Mouse (Mus musculus) neural tube, embryonic 12.5 days (tissue): ENCODE data around the gene Rorc. TPM values are rescaled to one million over a fixed set of nuclear protein-coding genes. Genes with fewer than 3 reads are reported as not detected.

Experiments used
- ATAC-seq: fragments of 200-750 bp; cut with Nextera tagmentation; 2 replicates; pipeline ENCODE4 v1.8.0; 2017; ENCODE audit warnings: low read depth, mild to moderate bottlenecking, moderate TSS enrichment, moderate library complexity; ENCODE audit not compliant: low FRiP score
- H3K27ac ChIP-seq: fragments of 300-500 bp; sonication (generic); 2 replicates; pipeline ENCODE4 v1.5.1; 2016
- H3K27me3 ChIP-seq: fragments of 300-500 bp; sonication (generic); replicated peaks from 2 replicates; pipeline ENCODE4 v1.6.1; 2016; ENCODE audit warnings: mild to moderate bottlenecking
- H3K36me3 ChIP-seq: fragments of 300-500 bp; sonication (generic); 2 replicates; pipeline ENCODE4 v1.6.1; 2016; ENCODE audit warnings: mild to moderate bottlenecking
- H3K4me1 ChIP-seq: fragments of 300-500 bp; sonication (generic); 2 replicates; pipeline ENCODE4 v1.6.1; 2016
- H3K4me2 ChIP-seq: fragments of 300-500 bp; sonication (generic); replicated peaks from 2 replicates; pipeline ENCODE4 v1.6.1; 2016; ENCODE audit warnings: mild to moderate bottlenecking
- H3K4me3 ChIP-seq: fragments of 300-500 bp; sonication (generic); 2 replicates; pipeline ENCODE4 v1.5.1; 2016
- H3K9ac ChIP-seq: fragments of 300-500 bp; sonication (generic); 2 replicates; pipeline ENCODE4 v1.6.1; 2016; ENCODE audit warnings: mild to moderate bottlenecking
- H3K9me3 ChIP-seq: fragments of 300-500 bp; sonication (generic); 2 replicates; pipeline ENCODE4 v1.6.1; 2016; ENCODE audit warnings: mild to moderate bottlenecking
- WGBS: fragments of 180-500 bp; shearing (Covaris S2); methylation state at CpG from one replicate; pipeline ENCODE4 v1.1.7; 2016; 5-methylcytosine and 5-hydroxymethylcytosine counted together
- polyA plus RNA-seq: library from polyadenylated mRNA; unstranded; fragments of >200 nt; fragmentation: Nextera tagmentation; extraction: Ambion mirVana; gene quantifications from 2 replicates; pipeline ENCODE4 v1.2.1, GENCODE M21; 2016

Gene Rorc
- polyA plus RNA-seq, 1 experiment from 2014 or later = 0.20 TPM

GRCm38 (mm10) chr3:94396851-94397250 is 24.3 kb downstream of the Rorc start:
- Histone ChIP-seq H3K4me1 (peaks cover 17% of the 10 kb centered on the region), H3K4me3 (no peak overlapping the region), H3K27me3 (peaks cover 8% of the 10 kb centered on the region; the same call in 1 of the 2 replicates), H3K27ac (no peak overlapping the region), H3K9ac (no peak overlapping the region), H3K36me3 (no peaks in the 10 kb centered on the region), H3K9me3 (no peaks in the 10 kb centered on the region), H3K4me2 (no peak overlapping the region)
- no peak for ATAC-seq
- WGBS = 89% methylated on average over 4 of the region's 4 CpGs

GRCm38 (mm10) chr3:94398217-94398616 is 25.6 kb downstream of the Rorc start, which contains the start of gene Lingo4:
Lingo4 (plus strand) TSS chr3:94398517.
- H3K4me1 ChIP-seq = peaks cover 17% of the 10 kb centered on the region
- H3K9ac ChIP-seq = peak within 1 kb of the TSS; percentile 45; the same call in 1 of the 2 replicates
- ATAC-seq = no peak
- H3K36me3 ChIP-seq = no peaks in the 10 kb centered on the region
- H3K4me3 ChIP-seq = peak within 1 kb of the TSS; percentile 31
- peak within 1 kb of the TSS; percentile 71 for H3K4me2 ChIP-seq
- H3K9me3 ChIP-seq = no peaks in the 10 kb centered on the region
- 75% methylated on average over 6 of the region's 6 CpGs for WGBS
- H3K27me3 ChIP-seq = peaks cover 8% of the 10 kb centered on the region; the same call in 1 of the 2 replicates
- H3K27ac ChIP-seq = no peak within 1 kb of the TSS

DNA sequence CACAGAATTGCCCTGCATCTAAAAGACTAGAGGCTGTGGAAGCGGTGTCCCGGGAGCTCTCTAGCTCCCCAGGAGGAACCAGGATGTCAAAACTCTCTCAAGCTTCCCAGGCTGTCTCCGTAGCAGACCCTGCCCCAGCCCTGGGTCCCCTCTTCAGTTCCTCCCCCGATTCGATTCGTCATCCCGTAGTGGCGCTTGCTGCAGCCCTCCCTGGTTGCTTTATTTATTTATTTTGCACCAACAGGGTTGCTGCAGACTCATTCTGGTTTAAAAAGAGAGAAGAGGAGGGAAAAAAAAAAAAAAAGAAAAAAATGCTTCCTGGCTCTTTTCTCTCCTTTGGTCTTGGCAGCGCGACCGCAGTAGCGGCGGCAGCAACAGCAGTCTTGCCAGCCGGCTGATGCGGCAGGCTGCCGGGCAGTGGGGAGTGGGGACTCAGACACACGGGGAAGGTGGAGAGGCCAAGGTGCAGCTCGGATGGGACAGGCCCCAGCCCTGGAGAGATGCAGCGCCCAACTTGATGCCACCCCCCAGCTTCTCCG is 26.4 kb downstream of the Rorc start:
- WGBS = 1% methylated on average over 20 of the region's 20 CpGs
- Histone ChIP-seq H3K9ac (peak overlapping the region; percentile 45; the same call in 1 of the 2 replicates), H3K27ac (no peak overlapping the region), H3K4me2 (peak overlapping the region; percentile 71), H3K27me3 (peaks cover 8% of the 10 kb centered on the region; the same call in 1 of the 2 replicates), H3K4me3 (peak overlapping the region; percentile 31), H3K9me3 (no peaks in the 10 kb centered on the region), H3K36me3 (no peaks in the 10 kb centered on the region), H3K4me1 (peaks cover 17% of the 10 kb centered on the region)
- ATAC-seq = no peak; the same call in none of the 2 replicates

- peak; percentile 17; the same call in 1 of the 2 replicates for ATAC-seq
- Histone ChIP-seq H3K36me3 (no peaks in the 10 kb centered on the region), H3K27ac (no peak overlapping the region), H3K9ac (peak overlapping the region; percentile 45; the same call in 1 of the 2 replicates), H3K4me3 (no peak overlapping the region), H3K4me2 (peak overlapping the region; percentile 71), H3K4me1 (peaks cover 24% of the 10 kb centered on the region), H3K27me3 (peaks cover 8% of the 10 kb centered on the region; the same call in 1 of the 2 replicates), H3K9me3 (no peaks in the 10 kb centered on the region)
- WGBS = 18% methylated on average over 5 of the region's 5 CpGs
These were observed 27.2 kb downstream of the Rorc start for GRCm38 (mm10) chr3:94399663-94400310.

- Histone ChIP-seq H3K9me3 (no peaks in the 10 kb centered on the region), H3K27ac (no peak overlapping the region), H3K4me2 (no peak overlapping the region), H3K4me1 (peaks cover 25% of the 10 kb centered on the region), H3K36me3 (no peaks in the 10 kb centered on the region), H3K27me3 (peaks cover 2% of the 10 kb centered on the region; the same call in 1 of the 2 replicates), H3K4me3 (no peak overlapping the region), H3K9ac (no peak overlapping the region)
- WGBS = 80% methylated on average over 8 of the region's 8 CpGs
- ATAC-seq = no peak
These were observed 29.9 kb downstream of the Rorc start for GRCm38 (mm10) chr3:94402451-94402850.

- Histone ChIP-seq H3K9me3 (no peaks in the 10 kb centered on the region), H3K4me2 (no peak overlapping the region), H3K36me3 (no peaks in the 10 kb centered on the region), H3K27me3 (peaks cover 2% of the 10 kb centered on the region; the same call in 1 of the 2 replicates), H3K4me3 (no peak overlapping the region), H3K4me1 (peaks cover 17% of the 10 kb centered on the region), H3K27ac (no peak overlapping the region), H3K9ac (0 out of 2 replicates have a peak overlapping the region, but pooled peaks have one; percentile 35)
- ATAC-seq = no peak
- WGBS = 23% methylated on average over 7 of the region's 7 CpGs
These were observed 31.9 kb downstream of the Rorc start for GRCm38 (mm10) chr3:94404366-94405054.

DNA sequence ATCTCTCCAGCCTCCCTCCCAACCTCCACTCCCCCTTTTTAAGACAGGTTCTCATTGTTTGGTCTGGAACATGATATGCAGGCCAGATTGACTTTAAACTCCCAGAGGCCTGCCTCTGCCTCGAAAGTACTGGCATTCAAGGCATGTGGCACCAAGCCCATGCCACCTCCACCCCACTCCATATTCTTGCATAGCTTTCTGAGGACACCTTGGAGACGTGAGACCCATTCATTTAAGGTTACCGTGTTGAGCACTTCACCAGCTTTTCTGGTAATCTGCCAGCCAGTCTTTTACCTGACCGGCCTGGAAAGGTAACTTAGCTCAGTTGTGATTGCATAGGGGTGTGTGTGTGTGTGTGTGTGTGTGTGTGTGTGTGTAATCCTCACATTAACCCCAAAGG is 33.0 kb downstream of the Rorc start:
- Histone ChIP-seq H3K9me3 (no peaks in the 10 kb centered on the region), H3K9ac (no peak overlapping the region), H3K4me1 (peaks cover 9% of the 10 kb centered on the region; the same call in 1 of the 2 replicates), H3K4me3 (no peak overlapping the region), H3K36me3 (no peaks in the 10 kb centered on the region), H3K27me3 (peaks cover 2% of the 10 kb centered on the region; the same call in 1 of the 2 replicates), H3K4me2 (no peak overlapping the region), H3K27ac (no peak overlapping the region)
- 78% methylated on average over 4 of the region's 4 CpGs for WGBS
- ATAC-seq = no peak

GRCm38 (mm10) chr3:94412530-94412929 is 39.9 kb downstream of the Rorc start:
- Histone ChIP-seq H3K27ac (no peak overlapping the region), H3K4me3 (peak overlapping the region; percentile 51)
- ATAC-seq = peak; percentile 70

DNA sequence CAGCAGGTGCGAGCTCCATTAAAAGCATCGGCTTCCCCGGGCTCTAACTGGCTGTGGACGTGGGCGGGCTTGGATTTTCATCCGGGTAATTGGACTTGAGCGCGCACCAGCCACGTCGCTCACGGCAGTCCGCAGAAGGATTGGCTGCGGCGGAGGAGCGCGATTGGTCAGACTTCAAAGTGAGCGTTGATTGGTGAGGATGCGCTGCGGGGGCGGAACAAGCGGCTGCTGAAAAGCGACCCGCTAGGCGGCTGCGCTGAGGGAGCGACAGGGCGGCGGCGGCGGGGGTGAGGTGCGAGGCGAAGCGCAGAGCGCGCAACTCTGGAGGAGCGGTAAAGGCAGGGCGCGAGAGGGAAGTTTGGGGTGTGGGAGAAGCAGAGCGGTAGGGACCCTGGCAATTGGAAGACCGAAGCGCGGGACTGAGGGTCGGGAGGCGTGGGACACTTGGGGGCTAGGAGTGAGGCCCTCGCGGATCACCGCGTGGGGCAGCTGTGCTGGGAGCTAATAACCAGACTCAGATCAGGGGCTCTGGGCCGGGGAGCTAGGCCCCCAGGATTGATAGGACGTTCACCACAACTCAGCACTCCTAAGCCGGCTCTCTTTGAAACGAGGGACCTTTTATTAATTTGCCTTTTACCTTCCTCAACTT is 40.6 kb downstream of the Rorc start, which contains the start of gene Tdrkh:
Gene Tdrkh, plus strand, starts transcription at position 243 of the 649 bp plus-strand sequence.
- H3K4me3 ChIP-seq = peak within 1 kb of the TSS; percentile 51
- peak within 1 kb of the TSS; percentile 59 for H3K9ac ChIP-seq
- no peaks in the 10 kb centered on the region for H3K27me3 ChIP-seq
- H3K4me1 ChIP-seq = peaks cover 5% of the 10 kb centered on the region
- peak within 1 kb of the TSS; percentile 91 for H3K4me2 ChIP-seq
- WGBS = 7% methylated on average over 52 of the region's 52 CpGs
- H3K9me3 ChIP-seq = no peaks in the 10 kb centered on the region
- ATAC-seq = peak; percentile 99
- no peaks in the 10 kb centered on the region for H3K36me3 ChIP-seq
- no peak within 1 kb of the TSS for H3K27ac ChIP-seq

More at GRCm38 (mm10) chr3:94412530-94412929, 39.9 kb downstream of the Rorc start:
- Histone ChIP-seq H3K36me3 (no peaks in the 10 kb centered on the region), H3K9ac (peak overlapping the region; percentile 57), H3K4me2 (peak overlapping the region; percentile 91), H3K9me3 (no peaks in the 10 kb centered on the region), H3K27me3 (no peaks in the 10 kb centered on the region), H3K4me1 (peaks cover 5% of the 10 kb centered on the region)
- 8% methylated on average over 25 of the region's 25 CpGs for WGBS

DNA sequence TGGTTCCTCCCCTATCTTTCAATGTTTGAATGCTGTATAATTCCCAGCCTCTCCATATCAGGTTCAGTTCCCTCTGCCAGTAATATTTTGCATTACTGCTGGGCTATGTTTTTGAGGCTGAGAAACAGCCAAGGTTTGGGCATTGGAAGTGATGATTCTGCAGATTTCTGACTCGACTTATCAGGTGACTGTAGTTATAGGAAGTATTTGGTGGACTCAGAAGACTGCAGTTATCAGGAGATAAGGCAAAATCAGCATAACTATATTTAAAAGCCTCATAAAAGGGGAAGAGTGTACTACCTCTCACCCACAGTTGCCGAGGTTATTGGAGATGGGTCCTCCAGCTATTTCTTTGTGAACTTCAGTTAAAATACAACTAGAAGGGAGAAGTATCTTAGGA is 58.4 kb downstream of the Rorc start:
- WGBS = 88% methylated on average over 2 of the region's 2 CpGs
- H3K27me3 ChIP-seq = no peaks in the 10 kb centered on the region
- H3K4me2 ChIP-seq = no peak overlapping the region
- H3K27ac ChIP-seq = no peak overlapping the region
- no peak overlapping the region for H3K9ac ChIP-seq
- no peaks in the 10 kb centered on the region for H3K9me3 ChIP-seq
- ATAC-seq = no peak
- no peak overlapping the region for H3K4me3 ChIP-seq
- no peaks in the 10 kb centered on the region for H3K4me1 ChIP-seq
- peaks cover 15% of the 10 kb centered on the region; the same call in 1 of the 2 replicates for H3K36me3 ChIP-seq

DNA sequence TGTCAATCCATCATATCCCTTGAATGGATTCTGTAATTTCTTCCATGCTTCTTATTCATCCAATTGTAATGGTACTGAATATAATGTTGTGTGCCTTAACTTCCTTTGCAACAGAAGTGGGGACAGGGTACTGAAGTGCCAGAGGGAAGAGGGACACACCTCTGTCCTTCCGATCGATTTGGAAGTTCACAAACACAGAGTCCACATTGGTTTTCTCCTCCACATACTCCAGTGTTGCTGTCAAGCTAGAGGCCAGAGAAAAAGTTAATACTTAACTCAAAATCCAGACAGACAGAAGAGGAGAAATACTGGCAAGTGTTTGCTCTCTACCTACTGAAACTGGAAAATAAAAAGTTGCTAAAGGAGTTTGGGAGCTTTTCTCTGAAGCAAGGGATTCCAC is 61.7 kb downstream of the Rorc start:
- Histone ChIP-seq H3K4me2 (no peak overlapping the region), H3K27ac (no peak overlapping the region), H3K9ac (no peak overlapping the region), H3K36me3 (peaks cover 4% of the 10 kb centered on the region; the same call in 1 of the 2 replicates), H3K4me3 (no peak overlapping the region), H3K9me3 (no peaks in the 10 kb centered on the region), H3K27me3 (no peaks in the 10 kb centered on the region), H3K4me1 (no peaks in the 10 kb centered on the region)
- ATAC-seq = no peak
- WGBS = 88% methylated on average over 2 of the region's 2 CpGs
